Mouse (Mus musculus) splenic B cell, adult 2 months (primary cell): Measurements from ENCODE around the gene Itpa.

Experiments
- DNase-seq: peaks from one replicate; pipeline ENCODE4 v3.0.0-alpha.2; 2011; ENCODE audit warnings: low read depth, low spot score
- H3K27me3 ChIP-seq: 2 replicates; pipeline ENCODE4 v1.6.1; 2012; ENCODE audit warnings: mild to moderate bottlenecking, low read length, moderate library complexity, mixed read lengths; ENCODE audit not compliant: control insufficient read depth, poor library complexity, insufficient read depth, severe bottlenecking
- H3K36me3 ChIP-seq: 2 replicates; pipeline ENCODE4 v1.6.1; 2012; ENCODE audit warnings: mild to moderate bottlenecking, low read length, moderate library complexity, mixed read lengths; ENCODE audit not compliant: control insufficient read depth, poor library complexity, insufficient read depth, severe bottlenecking

The Itpa gene

DNA sequence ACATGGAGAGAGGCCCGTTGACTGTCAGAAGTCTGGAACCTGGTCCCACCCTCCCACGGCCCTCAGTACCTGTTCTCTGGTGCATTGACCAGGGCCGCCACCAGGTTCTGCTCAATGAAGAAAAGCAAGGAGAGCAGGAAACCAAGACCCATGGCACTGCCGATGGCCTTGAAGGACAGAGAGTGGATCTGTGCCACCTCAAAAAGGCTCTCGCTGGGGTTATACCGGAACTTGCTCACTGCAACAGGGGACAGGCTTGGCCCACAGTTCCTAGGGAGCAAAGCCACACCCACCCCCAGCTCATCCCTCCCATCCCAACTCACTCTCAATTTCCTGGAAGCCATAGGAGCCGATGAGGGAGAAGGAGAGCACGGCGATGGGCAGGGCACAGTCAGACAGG, 18.0 kb downstream of the Itpa start:
- DNase-seq, result no peak
- no peaks in the 10 kb centered on the region; the same call in 1 of the 2 replicates for H3K36me3 ChIP-seq
- H3K27me3 ChIP-seq, result no peaks in the 10 kb centered on the region

DNA sequence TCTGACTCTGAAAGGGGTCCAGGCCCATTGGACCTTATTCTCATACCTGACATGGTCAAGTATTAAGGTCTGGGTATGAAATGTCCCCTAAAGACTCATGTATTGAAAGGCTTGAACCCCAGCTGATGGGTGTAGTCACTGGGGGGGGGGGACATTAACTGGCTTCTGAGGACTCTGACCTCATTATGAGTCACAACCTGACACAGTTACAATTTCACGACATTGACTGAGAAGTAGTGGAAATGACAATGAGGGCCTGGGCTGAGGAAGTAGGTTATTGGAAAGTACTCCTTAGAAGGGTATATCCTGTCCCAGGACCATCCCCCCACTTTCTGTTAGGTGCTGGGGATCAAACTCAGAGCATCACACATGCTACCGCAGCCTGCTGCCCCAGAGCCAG, 21.6 kb downstream of the Itpa start:
- Histone ChIP-seq H3K36me3 (no peaks in the 10 kb centered on the region), H3K27me3 (no peaks in the 10 kb centered on the region)
- DNase-seq, result no peak

GRCm38 (mm10) chr2:130693563-130693962, 26.2 kb downstream of the Itpa start:
- DNase-seq, result no peak
- H3K27me3 ChIP-seq, result no peaks in the 10 kb centered on the region
- no peaks in the 10 kb centered on the region for H3K36me3 ChIP-seq

DNA sequence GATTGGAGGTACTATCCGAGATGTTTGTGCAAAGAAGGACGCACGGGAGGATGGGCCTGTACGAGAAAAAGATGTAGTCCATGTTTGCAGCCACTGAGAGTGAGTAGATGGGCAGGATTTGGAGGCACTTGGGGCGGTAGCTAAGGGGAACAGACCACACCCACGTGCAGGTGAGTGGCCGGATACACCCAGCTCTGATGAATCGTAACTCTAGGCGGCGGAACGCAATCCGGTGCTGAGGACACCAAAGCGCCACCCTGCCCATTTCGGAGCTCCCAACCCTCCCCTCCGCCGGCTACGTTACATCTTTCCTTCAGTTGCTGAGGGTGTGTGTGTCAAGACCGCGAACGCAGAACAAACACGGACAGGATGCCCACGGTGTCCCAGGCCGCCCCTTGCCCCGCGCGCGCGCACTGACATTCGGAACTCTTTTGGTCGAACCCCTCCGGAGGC, 29.3 kb downstream of the Itpa start:
- peak; percentile 69 for DNase-seq

GRCm38 (mm10) chr2:130697153-130697810, 29.9 kb downstream of the Itpa start, which contains the start of gene Slc4a11:
TSS of gene Slc4a11 (minus strand) at chr2:130697519.
- DNase-seq, result peak; percentile 85
- Histone ChIP-seq H3K36me3 (no peaks in the 10 kb centered on the region), H3K27me3 (no peaks in the 10 kb centered on the region)

More for the DNA sequence above, 29.3 kb downstream of the Itpa start:
- Histone ChIP-seq H3K27me3 (no peaks in the 10 kb centered on the region), H3K36me3 (no peaks in the 10 kb centered on the region)

DNA sequence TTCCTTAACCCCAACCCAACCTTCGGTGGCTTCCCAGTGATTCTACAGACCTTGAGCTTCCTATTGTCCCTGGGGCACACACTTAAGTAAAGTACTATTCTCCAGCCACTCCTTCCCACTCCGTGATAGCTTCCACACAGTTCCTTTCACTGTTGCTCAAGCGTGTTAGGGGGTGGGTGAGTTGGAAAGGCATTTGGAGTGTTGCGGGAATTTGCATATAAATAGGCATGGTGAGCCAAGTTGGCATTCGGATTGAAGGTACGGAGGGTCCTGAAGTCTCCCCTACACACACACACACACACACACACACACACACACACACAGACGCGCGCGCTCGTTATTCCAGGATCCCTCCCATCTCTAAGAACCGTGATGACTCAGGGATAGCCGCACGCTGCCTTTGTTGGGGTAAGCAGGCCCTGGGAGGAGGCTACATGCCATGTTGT, 30.4 kb downstream of the Itpa start:
- no peaks in the 10 kb centered on the region for H3K36me3 ChIP-seq
- no peak for DNase-seq
- no peaks in the 10 kb centered on the region for H3K27me3 ChIP-seq

DNA sequence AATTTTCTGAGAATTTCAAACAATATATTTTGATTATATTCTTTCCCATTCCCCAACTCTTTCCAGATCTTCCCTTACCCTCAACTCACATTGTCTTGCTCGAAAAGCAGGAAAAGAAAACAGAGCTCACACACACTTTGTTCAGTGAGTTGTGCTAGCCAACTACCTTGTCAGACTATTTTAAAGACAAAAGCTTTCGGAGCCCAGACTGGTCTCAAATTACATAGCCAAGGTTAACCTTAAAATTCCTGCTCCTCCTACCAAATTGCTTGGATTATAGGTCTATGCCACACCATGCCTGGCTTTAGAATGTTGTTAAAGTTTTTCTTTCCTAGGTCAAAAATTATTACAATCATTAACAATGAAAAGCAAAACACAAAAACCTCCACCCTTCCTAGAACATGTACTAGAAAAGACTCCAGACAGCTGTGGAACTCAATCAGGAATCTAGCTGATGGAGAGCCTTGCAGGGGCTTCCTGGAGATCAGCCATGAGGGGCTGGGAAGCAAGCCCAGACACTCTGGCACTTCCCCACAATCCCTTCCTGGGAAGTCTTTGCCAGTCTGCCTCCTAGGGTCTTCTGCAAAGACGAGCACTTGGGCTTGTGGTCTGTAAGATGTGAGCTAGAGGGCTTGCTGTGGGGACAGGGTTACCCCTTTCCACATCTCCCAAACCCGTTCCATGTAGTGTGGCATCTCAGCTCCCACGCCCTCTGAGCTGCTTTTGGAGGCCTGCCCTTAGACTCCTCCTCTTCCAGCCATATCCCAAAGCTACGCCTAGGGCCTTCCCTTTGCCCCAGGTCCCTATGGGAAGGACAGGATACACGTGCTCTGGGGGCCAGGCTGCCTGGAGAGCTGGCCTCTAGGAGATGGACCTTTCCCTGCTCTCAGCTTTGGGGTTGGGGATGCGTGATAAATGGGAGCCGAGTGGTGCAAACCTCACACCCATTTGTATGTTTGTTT, 36.9 kb downstream of the Itpa start:
- no peak for DNase-seq
- Histone ChIP-seq H3K27me3 (no peaks in the 10 kb centered on the region; the same call in 1 of the 2 replicates), H3K36me3 (no peaks in the 10 kb centered on the region)

DNA sequence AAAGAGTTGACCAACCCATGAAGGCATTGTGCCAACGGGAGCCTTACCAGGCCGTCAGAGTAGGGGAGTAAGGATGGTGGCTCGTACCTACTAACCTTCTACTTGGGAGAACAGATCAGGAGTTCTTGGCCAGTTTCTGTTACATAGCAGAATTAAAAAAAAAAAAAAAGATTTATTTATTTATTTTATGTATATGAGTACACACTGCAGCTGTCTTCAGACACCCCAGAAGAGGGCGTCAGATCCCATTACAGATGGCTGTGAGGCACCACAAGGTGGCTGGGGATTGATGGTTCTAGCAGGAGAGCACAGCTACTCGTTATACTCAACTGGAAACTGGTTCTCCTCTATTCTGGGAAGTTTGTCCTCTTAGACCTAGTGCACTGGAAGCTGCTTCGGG, 37.8 kb downstream of the Itpa start:
- Histone ChIP-seq H3K27me3 (no peaks in the 10 kb centered on the region; the same call in 1 of the 2 replicates), H3K36me3 (no peaks in the 10 kb centered on the region)
- DNase-seq, result no peak

- Histone ChIP-seq H3K27me3 (no peaks in the 10 kb centered on the region; the same call in 1 of the 2 replicates), H3K36me3 (no peaks in the 10 kb centered on the region)
- no peak for DNase-seq
Measured at GRCm38 (mm10) chr2:130706602-130707001, 39.2 kb downstream of the Itpa start.

GRCm38 (mm10) chr2:130707057-130707456, 39.6 kb downstream of the Itpa start:
- H3K36me3 ChIP-seq, result no peaks in the 10 kb centered on the region
- H3K27me3 ChIP-seq, result no peaks in the 10 kb centered on the region; the same call in 1 of the 2 replicates
- no peak for DNase-seq

DNA sequence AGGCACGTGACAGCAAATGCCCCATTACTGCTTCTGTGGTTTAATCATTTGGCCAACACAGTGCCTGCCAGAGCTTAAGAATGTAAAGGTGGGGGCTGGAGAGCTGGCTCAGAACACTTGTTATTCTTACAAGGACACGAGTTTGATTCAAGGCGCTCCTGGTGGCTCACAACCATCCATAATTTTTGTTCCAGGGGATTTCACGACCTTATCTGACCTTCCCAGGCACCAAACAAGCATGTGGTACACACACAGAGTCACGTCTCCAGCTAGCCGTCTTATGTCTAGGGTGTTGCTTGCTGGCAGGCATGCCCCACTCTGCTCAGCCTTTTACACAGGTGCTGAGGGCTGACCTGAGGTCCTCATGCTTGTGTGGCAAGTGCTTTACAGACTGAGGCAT, 50.5 kb downstream of the Itpa start:
- Histone ChIP-seq H3K27me3 (no peaks in the 10 kb centered on the region), H3K36me3 (0 out of 2 replicates have a peak, but pooled peaks cover 2% of the 10 kb centered on the region)
- no peak for DNase-seq

GRCm38 (mm10) chr2:130724369-130724768, 57.0 kb downstream of the Itpa start:
- H3K36me3 ChIP-seq, result no peaks in the 10 kb centered on the region
- DNase-seq, result no peak
- H3K27me3 ChIP-seq, result no peaks in the 10 kb centered on the region

DNA sequence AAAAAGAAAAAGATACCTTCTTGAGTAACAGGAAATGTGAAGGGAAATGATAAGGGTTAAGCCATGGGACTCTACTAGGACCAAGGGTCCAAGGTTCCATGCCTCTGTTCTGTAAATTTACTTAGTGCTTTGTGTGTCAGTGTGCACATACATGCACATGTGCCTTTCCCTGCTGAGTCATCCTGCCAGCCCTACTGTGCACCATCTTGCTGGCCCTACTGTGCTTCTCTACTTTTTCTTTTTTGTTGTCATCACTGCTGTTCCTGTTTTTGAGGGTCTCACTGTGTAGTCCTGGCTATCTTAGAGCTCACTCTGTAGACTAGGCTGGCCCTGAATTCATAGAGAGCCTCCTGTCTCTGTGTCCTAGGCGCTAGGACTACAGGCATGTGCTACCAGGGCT, 60.3 kb downstream of the Itpa start:
- H3K36me3 ChIP-seq, result peaks cover 3% of the 10 kb centered on the region; the same call in 1 of the 2 replicates
- DNase-seq, result no peak
- H3K27me3 ChIP-seq, result no peaks in the 10 kb centered on the region

DNA sequence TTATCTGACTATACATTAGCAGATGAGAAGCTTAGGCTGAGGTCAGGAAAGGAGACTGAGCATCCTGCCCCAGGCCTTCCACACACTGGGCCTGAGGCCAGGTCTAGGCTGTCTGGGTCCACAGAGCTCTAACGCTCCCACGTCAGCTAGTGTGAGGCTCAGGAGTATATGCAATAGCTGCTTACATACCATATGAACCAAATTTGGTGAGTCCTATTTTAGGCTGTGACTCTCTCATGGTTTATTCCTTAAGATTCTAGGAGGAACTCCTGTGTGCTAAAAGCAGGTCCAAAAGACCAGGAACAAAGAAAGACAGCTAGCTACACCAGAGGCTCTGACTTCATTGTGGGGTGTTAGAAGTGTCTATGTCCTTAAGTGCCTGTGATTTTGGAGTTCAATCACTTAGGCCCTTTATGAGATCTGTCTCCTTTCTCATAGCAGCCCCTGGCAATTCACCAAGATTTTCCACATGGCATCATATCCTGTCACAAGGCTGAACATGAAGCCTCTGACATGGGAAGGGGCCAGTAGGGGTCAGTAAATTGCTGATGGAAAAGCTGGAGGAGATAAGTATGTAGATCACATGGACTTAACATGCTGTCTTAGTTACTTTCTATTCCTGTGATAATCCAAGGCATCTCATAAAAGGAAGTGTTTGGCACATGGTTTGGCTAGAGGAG, 61.6 kb downstream of the Itpa start:
- DNase-seq, result no peak
- H3K27me3 ChIP-seq, result no peaks in the 10 kb centered on the region
- peaks cover 3% of the 10 kb centered on the region; the same call in 1 of the 2 replicates for H3K36me3 ChIP-seq
